Mouse (Mus musculus) lung, postnatal 14 days (tissue): ENCODE measurements at regions not wholly inside any gene's neighbourhood (a gene's known extent, or its start where the extent isn't known, plus 50 kb on each side); places are given as distances from the start of the nearest gene placed in this dataset.

Experiments used
- DNase-seq: peaks from one replicate; pipeline ENCODE4 v3.0.0; 2021

GRCm38 (mm10) chr10:7267106-7267505 lies 55.1 kb upstream of the Cnksr3 start:
- DNase-seq = no peak

GRCm38 (mm10) chr10:7265412-7265811 lies 53.4 kb upstream of the Cnksr3 start:
- DNase-seq = no peak

- DNase-seq = no peak
Observed at GRCm38 (mm10) chr10:7264721-7265120, 52.7 kb upstream of the Cnksr3 start.
